Mouse (Mus musculus): ENCODE measurements around the gene Gm7735. TPM values are rescaled to one million over a fixed set of nuclear protein-coding genes. Genes with fewer than 3 reads are reported as not detected.

Gm7735 gene
- polyA plus RNA-seq, 1 experiment from 2014 or later: not detected

Other genes starting within 250 kb of the Gm7735 start
- not detected in 2 replicates for gene Krtap19-9b, start 237.2 kb upstream of the Gm7735 start, polyA plus RNA-seq (2014; fragmentation: Nextera tagmentation; extraction: Ambion mirVana)
- not detected in 2 replicates for gene Krtap16-3, start 206.6 kb upstream of the Gm7735 start, polyA plus RNA-seq (2014; fragmentation: Nextera tagmentation; extraction: Ambion mirVana)
- not detected in 2 replicates for gene Krtap22-2, start 158.7 kb upstream of the Gm7735 start, polyA plus RNA-seq (2014; fragmentation: Nextera tagmentation; extraction: Ambion mirVana)
- gene Gm10229, start 154.2 kb upstream of the Gm7735 start, polyA plus RNA-seq (2014; fragmentation: Nextera tagmentation; extraction: Ambion mirVana): not detected in 2 replicates
- gene Krtap6-1, start 137.8 kb upstream of the Gm7735 start, polyA plus RNA-seq (2014; fragmentation: Nextera tagmentation; extraction: Ambion mirVana): not detected in 2 replicates
- gene Gm10228, start 128.0 kb upstream of the Gm7735 start, polyA plus RNA-seq (2014; fragmentation: Nextera tagmentation; extraction: Ambion mirVana): not detected in 2 replicates
- not detected in 2 replicates for gene Krtap6-5, start 121.6 kb upstream of the Gm7735 start, polyA plus RNA-seq (2014; fragmentation: Nextera tagmentation; extraction: Ambion mirVana)
- not detected in 2 replicates for gene 1110025L11Rik, start 105.5 kb upstream of the Gm7735 start, polyA plus RNA-seq (2014; fragmentation: Nextera tagmentation; extraction: Ambion mirVana)
- not detected in 2 replicates for gene Krtap6-3, start 85.5 kb upstream of the Gm7735 start, polyA plus RNA-seq (2014; fragmentation: Nextera tagmentation; extraction: Ambion mirVana)
- gene Gm6358, start 28.6 kb upstream of the Gm7735 start, polyA plus RNA-seq (2014; fragmentation: Nextera tagmentation; extraction: Ambion mirVana): not detected in 2 replicates
- gene Gm10061, start 18.4 kb upstream of the Gm7735 start, polyA plus RNA-seq (2014; fragmentation: Nextera tagmentation; extraction: Ambion mirVana): not detected in 2 replicates
- not detected in 2 replicates for gene Gm9789, start 11.5 kb upstream of the Gm7735 start, polyA plus RNA-seq (2014; fragmentation: Nextera tagmentation; extraction: Ambion mirVana)
- gene 1110057P08Rik, start 5.2 kb downstream of the Gm7735 start, polyA plus RNA-seq (2014; fragmentation: Nextera tagmentation; extraction: Ambion mirVana): not detected in 2 replicates
- gene Krtap20-2, start 36.4 kb downstream of the Gm7735 start, polyA plus RNA-seq (2014; fragmentation: Nextera tagmentation; extraction: Ambion mirVana): not detected in 2 replicates
- not detected in 2 replicates for gene Krtap21-1, start 234.4 kb downstream of the Gm7735 start, polyA plus RNA-seq (2014; fragmentation: Nextera tagmentation; extraction: Ambion mirVana)

Measured in forebrain, embryonic 11.5 days (tissue).